ENCODE assay signal across 16 mouse cellular contexts in the genomic region with DNA sequence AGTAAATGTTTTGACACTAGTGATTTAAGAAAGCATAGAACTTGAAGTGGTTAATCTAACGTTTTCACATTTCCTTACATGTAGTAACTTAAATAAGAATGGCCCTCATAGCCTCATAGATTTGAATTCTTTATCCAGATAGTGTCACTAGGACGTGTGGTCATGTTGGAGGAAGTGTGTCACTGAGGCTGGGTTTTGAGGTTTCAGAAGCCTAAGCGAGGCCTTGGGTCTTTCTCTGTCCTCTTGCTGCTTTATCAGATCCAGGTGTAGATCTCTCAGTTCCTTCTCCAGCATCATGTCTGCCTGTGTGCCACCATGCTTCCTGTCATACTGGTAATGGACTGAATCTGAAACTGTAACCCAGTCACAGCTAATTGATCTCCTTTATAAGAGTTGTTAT.
"Had no signal": no experiment of that assay in that cellular context is flagged by ENCODE, and none has a peak within 500 bp of the region (broad histone marks: within the 10 kb centered on the region; RNA-seq: fewer than 3 reads in every experiment).

No protein-coding gene starts in this region.

- H3K36me3 ChIP-seq: neural tube, embryonic 12.5 days; neural tube, embryonic 13.5 days; neural tube, embryonic 15.5 days; stomach, embryonic 15.5 days had no signal

- H3K9me3 ChIP-seq: neural tube, embryonic 12.5 days; neural tube, embryonic 13.5 days; neural tube, embryonic 15.5 days; stomach, embryonic 15.5 days had no signal

- H3K4me3 ChIP-seq: neural tube, embryonic 12.5 days; neural tube, embryonic 13.5 days; neural tube, embryonic 15.5 days; stomach, embryonic 15.5 days had no signal

- H3K27me3 ChIP-seq: neural tube, embryonic 12.5 days; neural tube, embryonic 13.5 days; neural tube, embryonic 15.5 days; stomach, embryonic 15.5 days had no signal

- H3K27ac ChIP-seq: neural tube, embryonic 12.5 days; neural tube, embryonic 13.5 days; neural tube, embryonic 15.5 days; stomach, embryonic 15.5 days; stomach, postnatal 0 days had no signal

- DNase-seq: retina, postnatal 1 day; right cerebral cortex, adult 18-20 months; right cerebral cortex, postnatal 25 days; right cerebral cortex, postnatal 4 days; spleen, adult 18-20 months; thymus, adult 18-20 months; thymus, adult 2 months; thymus, postnatal 14 days; thymus, postnatal 25 days; thymus, postnatal 36 days; thymus, postnatal 4 days had no signal

- H3K9ac ChIP-seq: neural tube, embryonic 12.5 days; neural tube, embryonic 13.5 days; neural tube, embryonic 15.5 days; stomach, embryonic 15.5 days had no signal

- H3K4me1 ChIP-seq: neural tube, embryonic 12.5 days; neural tube, embryonic 13.5 days; neural tube, embryonic 15.5 days; stomach, embryonic 15.5 days had no signal
